Mouse (Mus musculus) embryo, embryonic 11.5 days (tissue): ENCODE measurements around the gene Camkk2.

ENCODE experiments used
- DNase-seq: peaks from one replicate; pipeline ENCODE4 v3.0.0-alpha.2; 2012; ENCODE audit warnings: low read depth, low spot score

Camkk2 gene

GRCm38 (mm10) chr5:122782066-122782465 lies 2.9 kb upstream of the Camkk2 start:
- DNase-seq = no peak

DNA sequence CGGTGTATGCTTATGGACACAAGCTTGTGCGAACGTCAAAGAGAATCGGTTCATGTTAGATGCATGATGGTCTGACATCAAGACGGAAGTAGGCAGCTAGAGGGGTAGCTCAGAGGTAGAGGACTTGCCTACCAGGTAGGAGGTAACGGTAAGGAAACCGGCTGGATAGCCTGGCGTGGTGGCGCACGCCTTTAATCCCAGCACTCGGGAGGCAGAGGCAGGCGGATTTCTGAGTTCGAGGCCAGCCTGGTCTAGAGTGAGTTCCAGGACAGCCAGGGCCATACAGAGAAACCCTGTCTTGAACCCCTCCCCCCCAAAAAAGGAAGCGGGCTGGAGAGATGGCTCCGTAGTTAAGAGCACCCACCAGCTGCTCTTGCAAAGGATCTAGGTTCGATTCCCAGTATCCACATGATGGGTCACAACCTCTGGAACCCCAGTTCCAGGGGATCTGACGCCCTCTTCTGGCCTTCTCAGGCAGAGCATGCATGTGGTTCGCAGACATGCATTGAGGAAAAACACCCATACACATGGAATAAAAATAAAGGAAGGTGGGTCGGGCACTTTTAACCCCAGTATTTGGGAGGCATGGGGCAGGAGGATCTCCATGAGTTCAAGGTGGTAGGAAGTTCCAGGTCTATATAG lies 1.7 kb upstream of the Camkk2 start:
- DNase-seq = no peak

DNA sequence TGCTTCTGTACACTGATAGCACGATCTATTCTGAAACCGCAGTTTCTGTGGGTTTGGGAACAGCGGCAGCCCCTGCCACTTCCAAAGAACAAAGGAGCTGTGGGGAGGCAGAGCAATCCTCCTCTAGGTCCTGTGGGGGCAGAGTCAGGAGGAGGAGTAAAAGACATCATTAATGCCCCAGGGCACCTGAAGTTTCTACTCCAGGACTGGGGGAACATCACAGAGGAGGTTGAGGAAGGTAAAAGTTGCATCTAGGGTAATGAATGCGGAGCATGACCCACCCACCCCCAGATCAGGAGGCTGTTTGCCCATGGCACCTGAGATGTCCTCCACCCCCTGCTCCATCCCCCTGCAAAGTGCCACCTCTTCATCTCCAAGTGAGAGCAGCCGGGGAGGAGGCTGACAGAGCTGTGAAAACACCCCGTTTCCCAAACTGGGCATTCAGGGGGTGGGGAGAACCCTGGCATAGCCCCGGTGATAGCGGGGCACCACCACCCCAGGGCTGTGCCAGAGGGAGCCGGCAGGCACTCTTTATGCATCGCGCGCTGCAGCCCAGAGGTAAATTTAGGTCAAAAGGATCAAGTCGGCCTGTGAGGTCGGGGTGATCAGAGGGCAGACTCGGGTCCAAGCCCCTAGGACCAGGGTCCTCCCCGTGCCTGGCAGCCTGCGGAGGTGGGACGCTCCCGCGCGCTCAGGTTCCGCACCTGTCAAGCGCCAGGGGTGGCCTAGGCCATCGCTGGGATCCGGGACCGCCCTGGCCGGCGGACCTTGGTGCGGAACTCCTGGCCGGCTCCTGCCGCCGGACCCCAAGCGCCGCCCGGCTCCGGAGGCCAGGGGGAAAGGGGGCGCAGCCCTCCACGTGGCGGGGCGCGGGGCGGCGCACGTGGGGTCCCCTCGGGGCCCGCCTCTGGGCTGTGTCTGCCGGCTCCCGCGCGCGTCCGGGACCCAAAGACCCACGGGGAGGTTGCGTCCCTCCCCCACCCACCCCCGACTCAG lies 680 bp downstream of the Camkk2 start:
- no peak for DNase-seq

GRCm38 (mm10) chr5:122777322-122777721 lies 1.9 kb downstream of the Camkk2 start:
- no peak for DNase-seq

- no peak for DNase-seq
These were observed 3.4 kb downstream of the Camkk2 start for GRCm38 (mm10) chr5:122775646-122776286.

DNA sequence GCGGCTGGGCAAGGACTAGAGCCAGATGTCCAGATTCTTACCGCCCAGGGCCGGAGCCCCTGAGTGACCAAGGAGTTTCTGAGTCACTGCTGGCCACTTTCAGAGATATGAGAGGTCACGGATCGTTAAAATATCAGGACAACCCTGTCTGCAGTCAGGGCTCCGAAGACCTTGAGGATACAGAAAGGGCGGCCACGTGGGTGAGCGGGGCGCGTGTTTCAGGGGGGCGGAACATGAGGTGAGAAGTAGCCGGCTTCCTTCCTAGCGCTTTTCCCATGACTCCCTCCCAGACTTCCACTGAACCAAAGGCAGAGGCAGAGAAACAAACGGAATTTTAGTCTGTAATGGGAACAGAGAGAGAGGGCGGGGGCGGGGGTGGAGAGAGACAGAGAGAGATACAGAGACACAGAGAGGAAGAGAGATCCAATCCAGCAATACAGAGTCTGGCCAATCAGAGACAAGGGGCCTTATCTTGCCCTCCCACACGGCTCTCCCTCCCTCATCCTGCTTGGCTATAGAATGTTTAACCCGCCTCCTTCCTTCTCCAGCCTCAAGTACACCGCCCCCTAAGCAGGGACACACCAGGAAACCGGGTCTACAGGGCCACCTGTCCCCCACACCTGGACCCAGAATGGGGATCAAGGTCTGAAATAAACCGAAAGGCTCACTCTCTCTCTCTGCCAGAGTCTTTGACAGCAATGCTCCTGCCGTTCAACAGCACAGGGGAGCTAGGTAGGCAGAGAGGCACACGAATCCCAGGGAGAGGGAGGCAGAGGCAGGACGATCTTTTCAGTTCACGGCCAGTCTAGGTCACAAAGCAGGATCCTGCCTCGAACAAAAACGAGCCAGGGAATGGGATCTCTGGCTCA lies 4.2 kb downstream of the Camkk2 start:
- DNase-seq = no peak

DNA sequence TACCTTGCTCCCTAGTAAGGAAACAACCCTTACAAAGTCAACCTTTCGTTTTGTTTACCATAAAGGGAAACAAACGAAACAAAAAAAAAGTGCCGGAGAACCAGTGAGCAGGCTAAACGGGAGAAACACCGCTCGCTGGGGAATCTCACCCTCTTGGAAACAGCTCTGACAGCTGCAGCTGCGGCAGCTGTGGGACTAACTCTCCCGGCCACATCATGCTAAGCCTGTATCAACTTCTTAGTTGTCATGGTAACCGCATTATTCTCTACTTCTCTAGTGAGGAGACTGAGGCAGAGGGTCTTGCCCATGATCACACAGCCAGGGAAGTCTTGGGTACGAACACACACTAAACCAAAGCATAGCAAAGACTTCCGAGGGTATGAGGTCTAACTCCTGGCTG lies 5.5 kb downstream of the Camkk2 start:
- DNase-seq = no peak

GRCm38 (mm10) chr5:122771428-122771827 lies 7.8 kb downstream of the Camkk2 start:
- DNase-seq = no peak

DNA sequence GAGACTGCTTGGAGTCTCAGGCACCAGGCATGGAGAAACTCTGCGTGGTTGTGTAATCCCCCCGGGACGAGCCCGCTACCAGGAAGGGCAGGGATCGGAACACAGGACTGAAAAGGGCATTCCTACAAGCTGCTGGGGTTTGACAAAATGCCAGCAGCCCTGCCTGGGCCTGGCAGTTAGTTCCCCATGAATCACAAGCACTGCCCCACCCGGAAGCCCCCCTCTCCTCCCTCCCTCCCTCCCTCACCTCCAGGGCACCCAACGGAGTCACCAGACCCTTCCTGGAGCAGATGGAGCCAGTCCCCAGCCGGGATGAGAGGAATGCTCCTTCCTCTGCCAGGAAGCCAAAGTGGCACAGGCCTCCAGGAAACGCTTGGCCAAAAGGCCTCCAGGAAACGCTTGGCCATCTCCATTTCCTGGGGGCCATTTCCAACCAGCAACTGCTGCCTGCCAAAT lies 8.4 kb downstream of the Camkk2 start:
- no peak for DNase-seq

DNA sequence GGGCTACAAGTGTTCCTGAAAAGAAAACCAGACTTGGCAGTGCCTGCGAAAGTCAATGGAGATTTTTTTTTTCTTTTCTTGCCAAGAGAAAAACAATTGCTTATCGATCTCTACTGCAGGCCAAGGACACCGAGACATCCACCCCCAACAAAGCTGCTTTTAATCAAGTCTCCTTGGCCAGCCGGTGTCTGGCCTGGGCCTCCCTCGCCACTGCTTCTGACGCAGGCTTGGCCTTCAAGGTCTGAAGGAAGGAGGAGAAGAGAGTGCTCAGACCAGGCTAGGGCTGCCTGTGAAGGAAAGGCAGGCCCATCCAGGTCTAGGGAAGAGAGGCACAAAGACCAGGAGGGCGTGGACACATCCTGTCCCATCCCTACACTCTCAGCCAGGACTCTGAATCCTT lies 8.9 kb downstream of the Camkk2 start:
- no peak for DNase-seq

GRCm38 (mm10) chr5:122769101-122769568 lies 10.1 kb downstream of the Camkk2 start:
- DNase-seq = no peak

- DNase-seq = no peak
These were observed 11.9 kb downstream of the Camkk2 start for GRCm38 (mm10) chr5:122767283-122767682.

DNA sequence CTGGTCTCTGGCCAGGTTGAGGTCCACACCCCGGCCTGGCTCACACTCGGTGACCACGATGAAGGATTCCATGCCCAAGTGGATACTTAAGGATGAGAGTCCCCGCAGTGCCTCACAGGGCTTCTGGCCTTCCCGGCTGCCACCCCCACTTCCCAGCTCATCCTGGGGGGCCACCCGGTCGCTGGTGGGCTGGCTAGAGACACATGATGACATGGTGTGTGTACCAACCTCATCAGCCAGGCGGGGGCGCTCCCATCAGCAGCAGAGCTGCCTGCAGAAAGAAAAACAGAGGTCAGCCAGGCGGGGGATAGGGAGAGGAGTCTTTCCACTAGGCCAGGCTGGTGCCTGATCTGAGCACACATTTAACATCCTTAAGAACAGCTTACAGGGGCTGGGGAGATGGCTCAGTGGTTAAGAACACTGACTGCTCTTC lies 15.2 kb downstream of the Camkk2 start:
- no peak for DNase-seq

GRCm38 (mm10) chr5:122763271-122764031 lies 15.8 kb downstream of the Camkk2 start:
- DNase-seq = no peak

DNA sequence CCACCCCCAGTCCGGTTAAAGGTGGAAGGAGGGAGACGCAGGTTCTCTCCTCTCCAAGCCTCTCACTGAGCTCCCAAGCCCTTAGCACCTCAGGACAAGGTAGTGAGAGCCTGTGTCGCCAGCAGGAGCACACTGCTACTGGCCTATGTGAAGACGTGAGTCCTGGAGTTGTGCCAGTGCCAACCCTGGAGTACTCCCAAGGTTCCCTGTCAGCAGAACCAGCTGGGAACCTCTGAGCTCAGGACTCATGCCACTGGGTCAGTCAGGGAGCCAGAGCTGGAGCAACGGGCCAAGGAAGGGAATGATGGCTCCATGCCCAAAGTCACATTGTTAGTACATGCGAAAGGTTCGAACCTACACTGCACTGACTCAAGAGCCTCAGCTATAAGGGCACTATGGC lies 22.5 kb downstream of the Camkk2 start:
- no peak for DNase-seq

GRCm38 (mm10) chr5:122756144-122756543 lies 23.1 kb downstream of the Camkk2 start:
- DNase-seq = no peak

DNA sequence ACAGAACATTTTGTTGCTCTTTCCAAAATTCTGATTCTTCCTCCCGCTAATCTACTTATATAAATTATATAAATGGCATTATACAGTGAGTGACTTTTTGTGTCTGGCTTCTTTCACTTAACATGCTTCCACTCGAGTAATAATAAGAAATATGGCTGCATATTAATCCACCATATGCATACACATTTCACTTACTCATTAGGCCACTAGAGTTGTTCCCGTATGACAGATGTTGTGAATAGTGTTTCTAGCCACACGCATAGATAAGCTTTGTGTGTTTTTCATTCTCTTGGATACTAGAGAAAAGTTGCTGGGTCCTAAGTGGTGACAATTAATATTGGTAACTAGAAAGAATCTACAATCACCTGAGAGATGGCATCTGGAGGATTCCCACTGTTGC lies 23.6 kb downstream of the Camkk2 start:
- no peak for DNase-seq

DNA sequence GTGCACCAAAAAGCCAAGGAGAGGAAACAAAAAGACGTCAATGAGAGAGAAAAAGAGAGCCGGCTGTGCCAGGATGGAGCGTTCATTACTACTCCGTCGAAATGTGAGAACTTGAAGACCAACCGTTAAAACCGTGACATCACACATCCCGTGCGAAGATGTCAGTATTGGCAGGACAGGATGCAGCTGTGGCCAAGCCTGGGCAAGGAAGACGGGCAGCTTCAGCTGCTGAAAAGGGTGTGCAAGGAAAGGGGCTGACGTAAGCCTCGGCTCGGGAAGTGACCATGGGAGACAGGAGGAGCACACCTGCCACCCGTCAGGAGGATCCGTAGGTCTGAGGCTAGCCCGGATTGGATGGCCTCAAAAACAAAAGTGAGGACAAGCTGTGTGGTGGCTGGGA lies 24.7 kb downstream of the Camkk2 start:
- DNase-seq = no peak

- no peak for DNase-seq
These were observed 31.3 kb downstream of the Camkk2 start for GRCm38 (mm10) chr5:122747950-122748349.

DNA sequence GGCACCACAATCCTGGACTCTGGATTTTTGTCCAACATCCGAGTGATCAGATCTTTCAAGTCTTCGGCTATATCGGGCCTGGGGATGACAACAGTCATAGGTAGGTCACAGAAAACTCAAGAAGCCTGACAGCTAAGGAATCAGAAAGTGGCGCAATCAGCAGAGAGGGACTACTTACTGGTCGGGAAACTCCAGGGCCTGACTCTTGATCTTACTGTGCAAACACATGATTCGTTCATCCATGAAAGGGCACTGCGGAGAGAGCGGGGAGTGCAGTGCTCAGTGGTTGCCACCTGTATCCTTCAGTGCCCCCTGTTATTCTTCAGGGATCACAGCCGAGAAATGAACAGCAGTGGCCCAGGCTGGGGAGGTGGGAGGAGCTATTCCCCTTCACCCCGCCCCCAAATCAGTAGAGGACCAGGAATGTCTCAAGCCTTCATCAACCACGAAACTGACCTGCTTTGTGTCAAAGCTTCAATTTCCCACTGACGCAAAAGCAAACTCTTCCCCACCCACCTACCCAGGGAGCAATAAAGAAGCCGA lies 35.3 kb downstream of the Camkk2 start:
- no peak for DNase-seq
